Mouse (Mus musculus): ENCODE measurements at regions not wholly inside any gene's neighbourhood (a gene's known extent, or its start where the extent isn't known, plus 50 kb on each side); places are given as distances from the start of the nearest gene placed in this dataset.

DNA sequence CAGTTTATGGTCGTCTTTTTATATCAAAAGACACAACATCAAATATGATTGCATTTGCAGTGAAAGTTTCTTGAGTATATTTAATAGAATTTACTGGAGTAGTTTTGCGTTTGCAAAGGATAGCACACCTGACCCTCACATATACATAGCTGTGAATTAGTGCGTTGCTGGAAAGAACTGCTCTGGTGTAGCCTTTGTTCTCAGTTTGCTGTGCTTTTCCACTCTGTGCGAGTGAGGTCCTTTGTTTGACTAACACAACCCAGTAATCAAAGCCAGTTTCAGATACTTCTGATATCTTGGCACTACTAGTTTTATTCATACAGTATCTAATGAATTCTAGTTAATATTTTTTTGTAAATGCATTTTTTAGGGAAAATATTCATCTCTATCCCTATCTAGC lies 84.7 kb downstream of the Trim52 start:
- DNase-seq (ENCODE audit: low read depth, low spot score): no peak
- WGBS: 77% methylated on average over 4 of the region's 4 CpGs

DNA sequence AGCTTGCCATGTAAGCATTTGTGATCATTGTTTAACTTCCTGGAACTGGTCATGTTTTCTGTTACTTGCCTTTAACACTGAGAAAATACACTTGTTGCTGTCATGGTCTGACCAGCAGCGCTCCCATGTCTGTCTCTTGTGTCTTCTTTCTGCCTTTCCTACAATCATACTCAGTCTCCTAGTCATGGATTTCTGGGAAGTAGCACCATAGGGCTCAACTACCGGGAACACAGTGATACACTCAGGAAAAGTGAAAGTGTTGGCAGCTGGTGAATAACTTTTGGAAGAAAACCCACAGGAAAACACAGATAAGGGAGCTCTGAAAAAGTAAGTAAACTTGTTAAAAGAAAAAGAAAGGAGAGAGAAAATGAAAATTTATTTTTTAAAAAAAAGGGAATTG lies 87.6 kb downstream of the Trim52 start:
- 34% methylated on average over 2 of the region's 2 CpGs for WGBS

DNA sequence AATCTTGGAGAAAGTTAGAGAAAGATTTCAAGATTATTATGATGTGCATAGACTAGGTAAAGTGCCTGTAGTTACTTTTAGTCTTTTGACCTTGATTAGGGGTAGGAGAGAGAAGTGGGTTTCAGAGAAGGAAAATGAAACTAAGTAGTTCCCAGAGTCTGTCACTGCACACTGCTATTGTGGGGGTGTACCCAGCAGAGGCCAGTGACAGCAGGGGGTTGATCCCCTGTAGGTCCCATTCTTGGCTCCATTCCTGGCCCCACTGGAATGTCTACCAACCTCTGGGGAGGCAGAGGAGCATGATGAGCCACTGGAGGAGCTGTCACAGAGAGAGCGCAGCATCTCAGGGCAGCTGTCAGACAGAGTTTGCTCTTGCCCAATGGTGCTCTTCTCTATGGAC lies 88.1 kb downstream of the Trim52 start:
- no peak for DNase-seq (ENCODE audit: low read depth, low spot score)
- WGBS: 81% methylated on average over 1 of the region's 1 CpGs

More for the DNA sequence above, 87.6 kb downstream of the Trim52 start:
- DNase-seq (ENCODE audit: low read depth, low spot score): peak; percentile 33

DNA sequence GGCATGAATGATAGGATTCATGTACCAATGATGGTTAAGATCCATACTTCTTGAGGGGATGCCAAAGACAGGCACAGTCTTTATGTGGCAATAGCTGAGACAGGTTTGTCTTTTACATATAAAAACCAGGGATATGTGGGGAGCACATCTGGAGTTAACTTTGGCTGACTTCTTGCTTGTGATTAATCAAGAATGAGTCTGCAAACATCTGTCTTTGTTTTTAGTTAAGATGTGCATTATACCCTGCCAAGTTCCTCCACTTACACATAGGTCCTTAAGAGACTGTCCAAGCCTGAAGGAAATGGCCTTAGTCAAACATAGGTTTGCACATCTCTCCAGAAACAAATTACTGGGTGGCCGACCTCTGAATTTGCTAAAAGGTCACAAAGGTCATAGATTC lies 91.8 kb downstream of the Trim52 start:
- no peak for DNase-seq (ENCODE audit: low read depth, low spot score)
- 30% methylated on average over 1 of the region's 1 CpGs for WGBS

DNA sequence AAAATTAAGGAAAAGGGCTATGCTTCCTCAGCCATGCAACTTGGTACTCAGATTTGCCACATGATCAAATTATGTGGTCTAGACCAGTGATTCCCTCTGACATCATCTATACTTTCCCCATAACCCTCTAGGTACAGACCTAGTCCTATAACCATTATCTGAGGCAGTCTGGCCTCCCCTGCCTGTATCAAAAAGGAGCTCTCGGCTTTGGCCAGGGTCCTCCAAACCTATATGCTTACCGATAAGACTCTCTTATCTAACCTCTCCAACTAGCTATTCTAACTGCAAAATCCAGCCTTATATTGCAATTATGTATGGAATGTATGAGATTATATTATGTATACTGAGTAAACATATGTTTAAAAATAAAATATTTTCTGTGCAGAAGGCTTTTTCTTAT lies 93.1 kb downstream of the Trim52 start:
- no peak for DNase-seq (ENCODE audit: low read depth, low spot score)
- 88% methylated on average over 2 of the region's 2 CpGs for WGBS

DNA sequence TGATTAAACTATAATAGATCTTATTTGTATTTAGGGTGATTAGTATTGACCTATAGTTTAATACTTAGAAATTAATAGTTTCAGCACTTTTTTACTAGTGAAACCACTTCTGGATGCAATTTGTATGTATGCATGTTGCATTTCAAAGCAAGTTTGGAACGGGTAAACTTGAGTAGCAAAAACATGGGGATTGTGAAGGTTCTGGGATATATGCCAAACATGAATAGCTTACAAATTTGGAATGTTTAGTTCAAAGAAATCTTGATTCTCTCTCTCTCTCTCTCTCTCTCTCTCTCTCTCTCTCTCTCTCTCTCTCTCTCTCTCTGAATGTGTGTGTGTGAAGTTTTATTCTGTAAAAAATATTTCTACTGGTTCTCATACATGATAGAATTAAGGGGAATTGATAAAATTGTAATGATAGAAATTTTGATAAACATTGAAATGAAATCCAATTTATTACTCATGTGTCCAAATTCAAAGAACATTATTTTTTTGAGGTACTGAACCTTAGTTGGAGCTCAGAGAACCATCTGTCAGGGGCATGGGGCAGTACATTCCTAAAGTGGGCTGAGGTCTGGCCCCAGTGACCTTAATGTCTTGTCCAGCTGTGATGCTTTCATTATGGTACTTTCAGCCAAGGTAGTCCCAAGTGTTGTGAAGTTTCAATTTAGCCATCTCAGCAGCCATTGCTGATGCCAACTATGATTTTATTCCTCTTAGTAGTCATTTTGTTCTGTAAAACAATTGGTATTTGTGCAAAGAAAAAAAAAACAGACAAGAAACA lies 93.7 kb downstream of the Trim52 start:
- no peak for DNase-seq (ENCODE audit: low read depth, low spot score)
- WGBS: 25% methylated on average over 1 of the region's 1 CpGs

DNA sequence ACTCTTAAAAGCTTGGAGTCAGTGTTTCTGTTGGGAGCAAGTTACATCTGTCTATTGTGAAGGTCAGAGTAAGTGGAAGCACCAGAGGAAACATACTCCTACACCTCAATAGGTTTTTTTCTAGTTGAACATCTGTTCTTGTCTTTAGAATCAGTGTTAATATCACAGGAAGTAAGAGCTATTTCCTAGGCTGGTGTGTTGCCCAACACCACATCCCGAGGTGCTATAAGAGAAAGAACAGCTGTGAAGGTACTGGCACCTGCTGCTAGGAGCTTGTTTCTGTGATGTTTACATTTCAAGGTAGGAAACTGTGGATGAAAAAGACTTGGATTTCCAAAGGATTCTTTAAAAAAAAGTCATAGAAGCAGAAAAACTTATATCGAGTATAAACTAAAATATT lies 105.1 kb downstream of the Trim52 start:
- 43% methylated on average over 2 of the region's 2 CpGs for WGBS
- no peak for DNase-seq (ENCODE audit: low read depth, low spot score)

DNA sequence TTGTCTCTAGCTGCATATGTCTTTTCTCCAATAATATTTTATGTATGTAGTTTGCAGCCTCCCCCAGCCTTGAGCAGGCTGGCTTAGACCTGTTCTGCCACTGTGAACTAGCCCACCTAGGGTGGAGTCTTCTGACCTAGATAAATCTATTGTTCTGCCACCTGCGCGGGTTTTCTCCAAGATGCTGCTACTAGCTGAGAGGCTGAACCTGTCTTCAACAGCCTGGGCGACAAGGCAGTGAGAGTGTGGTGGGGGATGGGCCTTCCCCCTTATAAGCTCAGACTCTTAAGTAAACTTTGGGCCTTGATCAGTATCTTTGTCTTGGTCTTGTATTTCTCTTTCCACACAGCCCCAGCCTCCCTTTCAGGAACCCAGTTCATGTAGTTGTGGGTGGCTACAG lies 111.7 kb downstream of the Trim52 start:
- no peak for DNase-seq (ENCODE audit: low read depth, low spot score)
- 86% methylated on average over 3 of the region's 3 CpGs for WGBS

DNA sequence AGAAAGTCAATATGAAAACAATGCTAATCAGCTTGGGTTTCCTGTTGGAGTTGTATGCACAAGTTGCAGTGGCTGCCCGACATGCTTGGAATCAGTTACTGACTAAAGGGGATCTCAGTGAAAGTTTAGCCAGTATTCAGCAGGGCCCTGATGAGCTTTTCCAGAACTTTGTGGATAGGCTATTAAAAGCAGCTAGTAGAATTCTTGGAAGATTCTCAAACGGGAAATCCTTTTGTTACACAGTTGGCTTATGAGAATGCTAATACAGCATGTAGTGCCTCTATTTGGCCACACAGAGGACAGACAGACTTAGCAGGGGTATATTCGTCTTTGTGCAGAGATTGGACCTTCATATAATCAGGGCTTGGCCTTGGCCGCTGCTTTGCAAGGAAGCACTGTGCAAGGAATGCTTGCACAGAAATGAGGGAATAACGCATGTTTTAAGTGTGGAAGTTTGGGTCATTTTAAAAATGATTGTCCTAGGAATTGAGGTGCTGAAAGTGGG lies 113.3 kb downstream of the Trim52 start:
- 67% methylated on average over 5 of the region's 5 CpGs for WGBS
- DNase-seq (ENCODE audit: low read depth, low spot score): no peak

DNA sequence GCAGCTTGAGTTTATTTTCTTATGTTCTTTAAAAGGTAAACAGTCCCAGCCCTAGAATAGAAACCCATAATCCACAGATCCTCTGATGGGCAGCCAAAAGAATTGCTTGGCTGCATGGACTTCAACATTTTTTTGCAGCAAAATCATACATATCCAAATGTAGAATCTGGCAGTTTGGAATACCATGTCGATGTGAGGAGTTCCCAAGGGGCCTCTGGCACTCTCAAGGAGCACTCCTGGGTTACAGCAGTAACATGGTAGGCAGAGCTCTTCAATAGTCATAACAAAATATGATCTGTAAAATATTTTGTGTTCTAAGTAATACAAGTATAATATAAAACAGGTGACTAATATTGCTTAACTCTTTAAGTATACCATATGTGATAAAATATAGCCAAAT lies 119.4 kb downstream of the Trim52 start:
- DNase-seq (ENCODE audit: low read depth, low spot score): no peak
- WGBS: 53% methylated on average over 1 of the region's 1 CpGs

DNA sequence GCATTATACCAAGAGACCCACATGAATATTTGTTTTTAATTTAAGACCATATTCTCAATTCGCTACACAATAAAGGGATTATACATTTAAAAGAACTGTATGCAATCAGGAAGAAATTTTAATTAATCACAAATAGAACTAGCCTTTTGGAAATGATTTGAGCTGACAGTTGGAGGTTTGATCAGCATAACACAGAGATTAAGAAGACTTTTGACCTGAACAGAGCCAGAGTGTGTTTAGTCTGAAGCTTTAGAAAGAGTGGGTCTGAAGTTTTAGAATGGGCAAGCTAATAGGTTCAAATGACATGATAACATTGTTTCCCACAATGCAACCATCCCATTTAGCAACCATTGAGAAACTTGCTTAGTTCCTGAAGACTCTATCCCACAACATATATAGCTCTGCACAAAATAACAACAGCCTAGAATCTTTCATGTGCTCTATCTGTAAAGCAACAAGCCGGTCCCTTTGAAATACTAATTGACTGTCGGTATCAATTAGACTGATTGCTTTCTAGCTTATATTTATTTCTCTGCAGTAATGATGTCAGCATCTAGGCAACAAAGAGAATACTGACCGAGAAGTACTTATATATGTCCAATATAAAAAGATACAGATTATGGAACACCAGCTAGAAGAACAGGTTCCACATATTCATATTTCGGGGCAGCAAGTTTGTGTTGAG lies 135.9 kb downstream of the Trim52 start:
- 91% methylated on average over 5 of the region's 5 CpGs for WGBS

DNA sequence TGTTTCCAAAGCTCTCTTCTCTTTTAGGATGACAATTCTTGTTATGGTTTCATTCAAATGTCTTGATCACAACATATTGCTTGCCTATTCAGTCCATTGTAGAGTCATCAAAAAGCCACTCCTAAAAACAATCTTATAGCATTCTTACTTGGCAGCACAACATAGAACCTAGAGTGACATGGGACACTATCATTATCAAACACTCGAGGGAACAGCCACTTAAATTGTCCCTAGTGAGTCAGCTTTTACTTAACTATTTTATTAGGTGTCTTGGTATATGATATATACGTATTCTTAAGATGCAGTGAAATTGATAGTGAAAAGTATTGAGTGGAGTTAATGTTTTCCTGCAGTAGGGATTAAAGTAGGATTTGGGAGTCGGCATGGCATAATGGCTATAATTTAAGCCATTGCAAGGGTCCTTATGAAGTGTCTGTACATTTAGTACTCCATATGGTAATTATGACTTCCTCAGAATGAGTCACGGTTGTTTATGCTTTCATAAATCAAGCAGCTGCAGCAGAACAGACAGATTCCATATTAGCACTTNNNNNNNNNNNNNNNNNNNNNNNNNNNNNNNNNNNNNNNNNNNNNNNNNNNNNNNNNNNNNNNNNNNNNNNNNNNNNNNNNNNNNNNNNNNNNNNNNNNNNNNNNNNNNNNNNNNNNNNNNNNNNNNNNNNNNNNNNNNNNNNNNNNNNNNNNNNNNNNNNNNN lies 153.6 kb downstream of the Trim52 start:
- 20% methylated on average over 4 of the region's 4 CpGs for WGBS

More for the DNA sequence above, 135.9 kb downstream of the Trim52 start:
- no peak for DNase-seq (ENCODE audit: low read depth, low spot score)

DNA sequence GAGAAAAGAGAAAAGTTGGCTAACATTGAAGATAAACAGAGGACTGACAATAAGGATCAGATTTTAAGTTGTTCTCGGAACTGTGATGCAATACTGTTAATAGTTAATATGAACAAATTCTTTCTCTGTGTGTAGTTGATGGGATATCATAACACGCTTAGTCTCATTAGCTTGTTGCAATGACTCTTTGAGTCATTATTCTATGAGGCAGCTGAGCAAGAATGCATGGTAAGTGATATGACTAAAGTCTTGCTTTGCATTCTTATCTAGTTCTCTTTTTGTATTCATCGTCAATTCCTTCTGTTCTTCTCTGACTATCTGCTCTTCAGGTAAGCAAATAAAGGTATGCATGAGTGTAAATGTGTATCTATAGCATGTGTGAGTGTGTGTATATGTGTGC lies 159.3 kb downstream of the Trim52 start:
- 80% methylated on average over 3 of the region's 3 CpGs for WGBS
- no peak for DNase-seq (ENCODE audit: low read depth, low spot score)

More for the DNA sequence above, 153.6 kb downstream of the Trim52 start:
- no peak for DNase-seq (ENCODE audit: low read depth, low spot score)

DNA sequence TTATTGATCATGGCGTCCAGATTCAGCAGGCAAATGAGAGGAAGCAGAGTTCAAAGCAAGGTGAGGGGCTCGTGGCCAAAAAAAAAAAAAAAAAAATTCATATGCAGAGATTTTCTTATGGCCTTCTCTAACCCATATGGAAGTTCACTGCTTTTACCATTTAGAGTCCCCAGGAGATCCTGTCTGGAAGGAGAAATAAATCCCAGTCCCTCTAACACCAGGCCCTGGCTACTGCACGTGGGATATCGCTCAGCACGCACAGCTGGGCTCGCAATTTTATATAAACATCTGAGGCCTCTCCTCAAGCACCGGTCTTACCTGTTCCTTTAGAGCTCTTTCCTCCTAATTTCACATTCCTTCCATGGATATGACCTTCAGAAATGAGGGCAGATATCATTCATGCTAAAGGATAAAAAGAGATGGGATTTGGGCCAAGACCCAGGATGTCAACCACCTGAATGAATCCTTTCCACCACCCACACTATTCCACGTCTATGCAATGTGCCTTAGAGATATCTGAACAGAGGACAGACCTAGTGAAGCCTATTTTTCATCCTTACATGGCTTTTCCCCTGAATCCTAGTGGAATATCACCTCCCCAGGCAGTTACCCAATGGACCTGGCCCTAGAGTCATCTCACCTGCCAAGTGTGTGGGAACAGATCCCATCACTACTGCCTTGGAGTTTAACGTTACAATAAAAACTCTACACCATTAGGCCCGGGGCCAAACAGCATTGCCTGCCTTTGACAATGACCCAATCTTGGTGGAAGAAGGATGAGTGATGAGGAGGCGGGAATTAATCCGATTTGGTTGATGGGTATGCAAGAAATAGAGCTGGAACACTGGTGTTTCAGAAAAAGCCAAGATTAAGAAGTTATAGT lies 161.9 kb downstream of the Trim52 start:
- 76% methylated on average over 12 of the region's 12 CpGs for WGBS
- no peak for DNase-seq (ENCODE audit: low read depth, low spot score)

DNA sequence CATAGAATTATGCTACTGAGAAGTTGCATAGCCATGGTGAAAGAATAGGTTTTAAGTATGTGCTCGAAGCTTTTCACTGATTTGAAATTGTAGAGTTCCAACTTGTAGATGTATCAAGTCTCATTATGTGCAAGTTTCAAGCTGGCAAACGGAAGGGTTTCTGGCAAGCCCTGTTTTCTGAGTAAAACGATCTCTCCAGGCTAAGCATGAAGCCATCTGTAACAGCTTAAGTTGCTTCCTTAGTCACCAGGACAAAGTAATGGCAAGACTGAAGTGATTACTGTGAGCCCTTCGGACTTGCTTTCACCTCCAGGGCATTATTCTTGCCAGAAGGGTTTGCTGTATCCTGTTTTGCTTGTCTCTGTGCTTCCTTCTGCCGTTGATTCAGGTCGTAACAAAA lies 163.7 kb downstream of the Trim52 start:
- no peak for DNase-seq (ENCODE audit: low read depth, low spot score)
- WGBS: 62% methylated on average over 6 of the region's 6 CpGs

DNA sequence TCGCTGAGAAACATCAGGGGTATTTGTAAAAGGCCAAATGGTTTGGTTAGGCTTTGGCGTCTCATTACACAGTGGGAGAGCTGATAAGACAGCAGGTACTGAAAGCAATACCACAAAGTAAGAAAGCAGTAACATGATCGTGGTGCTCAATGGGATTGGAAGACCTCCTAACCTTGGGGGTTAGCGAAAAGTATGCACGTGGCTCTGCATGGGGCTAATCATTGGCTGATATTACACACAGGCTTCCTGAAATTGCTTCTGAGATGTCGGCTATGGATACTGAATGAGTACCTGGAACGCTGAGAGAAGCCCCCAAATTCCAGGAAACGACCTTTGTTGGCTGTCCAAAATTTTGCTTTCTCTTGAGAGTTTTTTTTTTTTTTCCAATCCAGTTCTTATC lies 207.6 kb downstream of the Trim52 start:
- no peak for DNase-seq (ENCODE audit: low read depth, low spot score)
- 63% methylated on average over 8 of the region's 8 CpGs for WGBS

DNA sequence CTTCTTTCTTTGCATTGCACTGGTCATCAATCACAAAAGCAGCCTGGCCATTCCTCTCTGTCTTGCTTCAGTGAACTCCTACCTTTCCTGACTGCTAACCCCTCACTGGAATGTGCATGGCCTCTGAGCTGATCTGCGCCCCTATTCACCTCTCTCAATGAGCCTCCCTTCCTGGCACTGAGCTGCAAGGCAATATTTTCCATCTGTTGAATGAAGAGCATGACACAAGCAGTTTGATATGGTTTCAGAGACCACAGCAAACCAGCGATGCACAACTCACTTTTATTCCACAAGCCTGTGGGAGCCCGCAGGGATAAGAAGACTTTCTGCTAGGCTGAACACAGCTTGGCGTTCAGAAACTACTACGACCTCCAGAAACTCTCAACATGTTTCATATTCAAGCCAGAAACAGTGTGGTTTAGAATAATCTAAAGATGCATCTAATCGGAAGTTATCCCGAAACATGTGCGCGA lies 208.1 kb downstream of the Trim52 start:
- 71% methylated on average over 9 of the region's 9 CpGs for WGBS
- DNase-seq (ENCODE audit: low read depth, low spot score): no peak

DNA sequence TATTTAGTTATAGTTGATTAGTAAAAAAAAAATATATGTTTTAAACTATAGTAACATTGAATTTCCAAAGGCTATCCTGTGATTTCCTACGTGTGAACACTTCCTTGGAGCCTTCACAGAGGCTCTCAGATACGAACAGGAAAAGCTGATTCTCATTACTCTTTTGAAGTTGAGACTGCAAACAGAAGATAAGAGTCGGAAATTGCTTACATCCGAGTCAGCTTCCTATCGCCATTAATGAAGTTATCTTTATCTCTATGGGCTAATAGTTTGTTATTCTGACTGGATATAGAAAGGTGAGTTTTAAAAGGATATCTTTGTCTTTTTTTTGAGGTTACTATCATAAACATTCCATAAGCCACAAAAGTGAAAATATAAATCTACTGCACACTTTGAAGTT lies 212.8 kb downstream of the Trim52 start:
- 42% methylated on average over 5 of the region's 5 CpGs for WGBS
- DNase-seq (ENCODE audit: low read depth, low spot score): no peak

DNA sequence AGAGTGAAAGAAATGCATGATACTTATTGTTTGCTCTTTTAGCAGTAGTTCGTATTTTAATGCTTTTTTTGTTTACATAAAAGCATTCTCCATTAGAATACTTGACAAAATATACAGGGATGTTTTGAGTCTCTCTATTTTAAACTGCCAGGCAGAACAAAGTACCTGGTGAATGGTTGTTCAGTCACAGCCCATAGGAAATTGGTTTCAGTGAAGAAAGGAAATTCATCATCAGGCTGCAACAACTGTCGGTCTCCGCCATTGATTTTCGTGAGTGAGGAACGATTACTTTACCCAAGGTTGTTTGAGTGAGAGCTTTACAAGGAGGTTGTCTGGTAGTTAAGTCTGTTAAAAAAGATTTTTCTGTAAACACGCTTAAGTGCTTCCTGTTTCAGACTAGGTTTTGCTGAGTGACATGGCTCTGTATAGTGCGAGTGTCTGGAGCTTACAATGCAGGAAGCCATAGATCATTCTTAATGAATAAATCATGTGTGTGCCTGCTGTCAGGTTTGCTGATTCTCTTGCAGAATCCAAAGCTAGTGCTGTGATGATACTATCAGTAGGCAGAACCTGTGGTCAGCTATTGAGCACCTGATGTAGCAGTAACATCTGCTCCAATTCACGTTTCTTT lies 221.8 kb downstream of the Trim52 start:
- DNase-seq (ENCODE audit: low read depth, low spot score): no peak
- 39% methylated on average over 8 of the region's 8 CpGs for WGBS
